Mouse (Mus musculus): Measurements from ENCODE around the gene Olfr1180. TPM values are rescaled to one million over a fixed set of nuclear protein-coding genes. Genes with fewer than 3 reads are reported as not detected.
"Not testable (repeated sequence)": the region's sequence is repeated elsewhere in the genome, so short reads cannot be mapped to it uniquely, and the experiment has no call there.

Gene Olfr1180
- not detected in 3 replicates for total RNA-seq (2017)

- ATAC-seq (replicated peaks; ENCODE audit: insufficient number of reproducible peaks, low FRiP score, low TSS enrichment, poor library complexity, severe bottlenecking), result no peak
Observed at GRCm38 (mm10) chr2:88419051-88419450, at the start of gene Olfr1180. Olfr1180 (minus strand) TSS chr2:88419151.

- ATAC-seq (replicated peaks; ENCODE audit: insufficient number of reproducible peaks, low FRiP score, low TSS enrichment, poor library complexity, severe bottlenecking), result not testable (repeated sequence)
Observed at GRCm38 (mm10) chr2:88454567-88454966, 35.6 kb upstream of the Olfr1180 start, which contains the start of gene Olfr1183. Olfr1183 (plus strand) TSS chr2:88454867.

- ATAC-seq (replicated peaks; ENCODE audit: insufficient number of reproducible peaks, low FRiP score, low TSS enrichment, poor library complexity, severe bottlenecking), result no peak
Observed at GRCm38 (mm10) chr2:88449031-88449430, 30.1 kb upstream of the Olfr1180 start, which contains the start of gene Gm13757. Gm13757 (minus strand) TSS chr2:88449131.

GRCm38 (mm10) chr2:88426071-88426470 is 7.1 kb upstream of the Olfr1180 start, which contains the start of gene Olfr1181:
Olfr1181 (minus strand) TSS chr2:88426171.
- no peak for ATAC-seq (replicated peaks; ENCODE audit: insufficient number of reproducible peaks, low FRiP score, low TSS enrichment, poor library complexity, severe bottlenecking)

GRCm38 (mm10) chr2:88406353-88406752 is 12.6 kb downstream of the Olfr1180 start, which contains the start of gene Olfr1179:
Olfr1179 (minus strand) TSS chr2:88406453.
- ATAC-seq (replicated peaks; ENCODE audit: insufficient number of reproducible peaks, low FRiP score, low TSS enrichment, poor library complexity, severe bottlenecking), result no peak

GRCm38 (mm10) chr2:88386762-88387161 is 32.2 kb downstream of the Olfr1180 start, which contains the start of gene Olfr1178:
Olfr1178 (plus strand) TSS chr2:88387062.
- no peak for ATAC-seq (replicated peaks; ENCODE audit: insufficient number of reproducible peaks, low FRiP score, low TSS enrichment, poor library complexity, severe bottlenecking)

Other genes with a start within 250 kb of the Olfr1180 start
- not detected in 3 replicates for gene Olfr1168, start 237.3 kb downstream of the Olfr1180 start, total RNA-seq (2017)
- not detected in 3 replicates for gene Olfr1170, start 190.8 kb downstream of the Olfr1180 start, total RNA-seq (2017)
- 0.53 TPM in 1 of 3 replicates, not detected in the others for gene Olfr1173, start 139.3 kb downstream of the Olfr1180 start, total RNA-seq (2017)
- not detected in 3 replicates for gene Olfr1174-ps, start 104.0 kb downstream of the Olfr1180 start, total RNA-seq (2017)
- 0.19 TPM in 1 of 3 replicates, not detected in the others for gene Olfr1175-ps, start 91.9 kb downstream of the Olfr1180 start, total RNA-seq (2017)
- not detected in 3 replicates for gene Olfr1176, start 82.4 kb downstream of the Olfr1180 start, total RNA-seq (2017)
- gene Olfr1177-ps, start 72.7 kb downstream of the Olfr1180 start, total RNA-seq (2017), result not detected in 3 replicates
- gene Olfr1178, start 32.1 kb downstream of the Olfr1180 start, total RNA-seq (2017), result not detected in 3 replicates
- not detected in 3 replicates for gene Olfr1179, start 12.7 kb downstream of the Olfr1180 start, total RNA-seq (2017)
- gene Olfr1181, start 7.0 kb upstream of the Olfr1180 start, total RNA-seq (2017), result not detected in 3 replicates
- gene Gm13757, start 30.0 kb upstream of the Olfr1180 start, total RNA-seq (2017), result not detected in 3 replicates
- gene Olfr1183, start 35.7 kb upstream of the Olfr1180 start, total RNA-seq (2017), result 0.19 TPM in 1 of 3 replicates, not detected in the others
- gene Olfr1184, start 64.4 kb upstream of the Olfr1180 start, total RNA-seq (2017), result not detected in 3 replicates
- gene Olfr1185-ps1, start 74.2 kb upstream of the Olfr1180 start, total RNA-seq (2017), result not detected in 3 replicates
- gene Olfr1186, start 99.4 kb upstream of the Olfr1180 start, total RNA-seq (2017), result not detected in 3 replicates
- not detected in 3 replicates for gene Olfr1188, start 137.8 kb upstream of the Olfr1180 start, total RNA-seq (2017)
- gene Olfr1189, start 167.3 kb upstream of the Olfr1180 start, total RNA-seq (2017), result not detected in 3 replicates
- not detected in 3 replicates for gene Olfr1191-ps1, start 221.4 kb upstream of the Olfr1180 start, total RNA-seq (2017)
- not detected in 3 replicates for gene Olfr1192-ps1, start 229.4 kb upstream of the Olfr1180 start, total RNA-seq (2017)